Mouse (Mus musculus) intestine, postnatal 0 days (tissue): ENCODE results near the gene Lin28b. TPM values are rescaled to one million over a fixed set of nuclear protein-coding genes. Genes with fewer than 3 reads are reported as not detected.
A peak's percentile ranks its signal among the peaks of the same experiment; 100 is the strongest.

Experiments used
- ATAC-seq: fragments of 200-750 bp; cut with Nextera tagmentation; 2 replicates; pipeline ENCODE4 v1.8.0; 2017; ENCODE audit warnings: mild to moderate bottlenecking, moderate TSS enrichment, moderate library complexity
- H3K27ac ChIP-seq: fragments of 300-500 bp; sonication (generic); 2 replicates; pipeline ENCODE4 v1.5.1; 2014; ENCODE audit warnings: mild to moderate bottlenecking, low read depth, low read length, moderate library complexity
- H3K27me3 ChIP-seq: fragments of 300-500 bp; sonication (generic); replicated peaks from 2 replicates; pipeline ENCODE4 v1.6.1; 2014; ENCODE audit warnings: low read length, mixed read lengths; ENCODE audit not compliant: control insufficient read depth, insufficient read depth
- H3K36me3 ChIP-seq: fragments of 300-500 bp; sonication (generic); 2 replicates; pipeline ENCODE4 v1.6.1; 2014; ENCODE audit warnings: mild to moderate bottlenecking, moderate library complexity; ENCODE audit not compliant: control insufficient read depth, insufficient read depth
- H3K4me1 ChIP-seq: fragments of 300-500 bp; sonication (generic); replicated peaks from 2 replicates; pipeline ENCODE4 v1.6.1; 2014; ENCODE audit warnings: antibody characterized with exemption, low read length, mixed read lengths; ENCODE audit not compliant: control insufficient read depth, insufficient read depth
- H3K4me2 ChIP-seq: fragments of 300-500 bp; sonication (generic); replicated peaks from 2 replicates; pipeline ENCODE4 v1.6.1; 2014; ENCODE audit warnings: low read depth, mild to moderate bottlenecking, moderate library complexity
- H3K4me3 ChIP-seq: fragments of 300-500 bp; sonication (generic); 2 replicates; pipeline ENCODE4 v1.5.1; 2014; ENCODE audit warnings: low read depth, low read length
- H3K9ac ChIP-seq: fragments of 300-500 bp; sonication (generic); 2 replicates; pipeline ENCODE4 v1.6.1; 2014; ENCODE audit warnings: mild to moderate bottlenecking, low read depth, low read length
- H3K9me3 ChIP-seq: fragments of 300-500 bp; sonication (generic); 2 replicates; pipeline ENCODE4 v1.6.1; 2016; ENCODE audit warnings: mixed run types; ENCODE audit not compliant: control insufficient read depth
- CTCF ChIP-seq: sonication (generic); IDR thresholded peaks from 2 replicates; pipeline ENCODE4 v1.5.1; 2016; ENCODE audit warnings: low read depth, mild to moderate bottlenecking, control low read depth, antibody characterized with exemption, moderate library complexity
- WGBS: fragments of 180-500 bp; shearing (Covaris S2); extraction: QIAGEN DNeasy Blood & Tissue Kit; methylation state at CpG from one replicate; pipeline ENCODE4 v1.1.7; 2014; 5-methylcytosine and 5-hydroxymethylcytosine counted together
- polyA plus RNA-seq: library from polyadenylated mRNA; unstranded; fragments of >200 nt; fragmentation: Nextera tagmentation; extraction: Ambion mirVana; gene quantifications from 2 replicates; pipeline ENCODE4 v1.2.1, GENCODE M21; 2015

The Lin28b gene
- polyA plus RNA-seq, 1 experiment from 2014 or later, result 0.12 TPM

GRCm38 (mm10) chr10:45422372-45422771 lies 63.8 kb downstream of the Lin28b start:
- 65% methylated on average over 1 of the region's 1 CpGs for WGBS
- H3K27ac ChIP-seq, result no peak overlapping the region
- ATAC-seq, result 0 out of 2 replicates have a peak, but pooled peaks have one; percentile 19

GRCm38 (mm10) chr10:45412144-45412543 lies 74.1 kb downstream of the Lin28b start:
- H3K36me3 ChIP-seq, result no peaks in the 10 kb centered on the region
- no peaks in the 10 kb centered on the region for H3K9me3 ChIP-seq
- WGBS, result 81% methylated on average over 5 of the region's 5 CpGs
- H3K27ac ChIP-seq, result no peak overlapping the region
- H3K9ac ChIP-seq, result no peak overlapping the region
- H3K4me1 ChIP-seq, result no peaks in the 10 kb centered on the region
- H3K4me2 ChIP-seq, result no peak overlapping the region
- TF ChIP-seq CTCF, result no peak
- H3K4me3 ChIP-seq, result no peak overlapping the region
- no peak for ATAC-seq
- no peaks in the 10 kb centered on the region for H3K27me3 ChIP-seq

More at GRCm38 (mm10) chr10:45422372-45422771, 63.8 kb downstream of the Lin28b start:
- Histone ChIP-seq H3K27me3 (no peaks in the 10 kb centered on the region), H3K4me3 (no peak overlapping the region), H3K4me1 (no peaks in the 10 kb centered on the region), H3K4me2 (no peak overlapping the region), H3K9ac (no peak overlapping the region), H3K36me3 (no peaks in the 10 kb centered on the region), H3K9me3 (no peaks in the 10 kb centered on the region)
- TF ChIP-seq CTCF, result no peak

DNA sequence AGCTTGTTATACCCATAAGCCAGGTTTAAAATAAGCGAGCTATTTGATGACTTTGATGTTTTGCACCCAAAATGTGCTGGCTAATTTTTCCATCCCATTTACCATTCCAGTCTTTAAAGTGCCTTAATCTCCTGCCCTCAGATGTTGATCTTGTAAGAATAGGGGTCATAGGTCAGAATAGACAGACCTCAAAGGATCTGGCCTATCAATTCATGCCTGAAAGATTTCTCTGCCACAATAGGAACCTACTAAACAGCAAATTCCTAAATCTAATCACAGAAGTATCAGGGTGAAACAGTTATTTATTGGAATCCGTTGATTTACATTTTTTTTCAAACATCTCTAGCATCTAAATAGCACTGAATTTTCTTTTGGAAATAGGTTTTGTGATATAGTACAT lies 74.5 kb downstream of the Lin28b start:
- WGBS, result 70% methylated on average over 2 of the region's 2 CpGs
- H3K27me3 ChIP-seq, result no peaks in the 10 kb centered on the region
- no peaks in the 10 kb centered on the region for H3K9me3 ChIP-seq
- H3K4me3 ChIP-seq, result no peak overlapping the region
- no peak overlapping the region for H3K9ac ChIP-seq
- no peaks in the 10 kb centered on the region for H3K4me1 ChIP-seq
- H3K4me2 ChIP-seq, result no peak overlapping the region
- H3K27ac ChIP-seq, result no peak overlapping the region
- ATAC-seq, result no peak
- no peaks in the 10 kb centered on the region for H3K36me3 ChIP-seq
- TF ChIP-seq CTCF, result no peak

GRCm38 (mm10) chr10:45410624-45411341 lies 75.4 kb downstream of the Lin28b start:
- ATAC-seq, result no peak
- Histone ChIP-seq H3K9ac (no peak overlapping the region), H3K27me3 (no peaks in the 10 kb centered on the region), H3K4me1 (no peaks in the 10 kb centered on the region), H3K27ac (no peak overlapping the region), H3K4me3 (no peak overlapping the region), H3K9me3 (no peaks in the 10 kb centered on the region), H3K4me2 (no peak overlapping the region), H3K36me3 (no peaks in the 10 kb centered on the region)
- WGBS, result 67% methylated on average over 10 of the region's 10 CpGs
- TF ChIP-seq CTCF, result no peak

GRCm38 (mm10) chr10:45399702-45400243 lies 86.4 kb downstream of the Lin28b start:
- no peak overlapping the region for H3K4me3 ChIP-seq
- H3K36me3 ChIP-seq, result no peaks in the 10 kb centered on the region
- 81% methylated on average over 7 of the region's 7 CpGs for WGBS
- no peaks in the 10 kb centered on the region for H3K27me3 ChIP-seq
- no peak overlapping the region for H3K27ac ChIP-seq
- no peak for ATAC-seq
- no peak overlapping the region for H3K4me2 ChIP-seq
- no peak overlapping the region for H3K9ac ChIP-seq
- no peaks in the 10 kb centered on the region for H3K9me3 ChIP-seq
- TF ChIP-seq CTCF, result no peak
- no peaks in the 10 kb centered on the region for H3K4me1 ChIP-seq

- H3K4me2 ChIP-seq, result no peak overlapping the region
- H3K27ac ChIP-seq, result no peak overlapping the region
- H3K4me3 ChIP-seq, result no peak overlapping the region
- no peaks in the 10 kb centered on the region for H3K9me3 ChIP-seq
- WGBS, result 81% methylated on average over 1 of the region's 1 CpGs
- no peaks in the 10 kb centered on the region for H3K36me3 ChIP-seq
- H3K4me1 ChIP-seq, result no peaks in the 10 kb centered on the region
- no peak for TF ChIP-seq CTCF
- no peak overlapping the region for H3K9ac ChIP-seq
- no peak for ATAC-seq
- no peaks in the 10 kb centered on the region for H3K27me3 ChIP-seq
Observed at GRCm38 (mm10) chr10:45398211-45398610, 88.0 kb downstream of the Lin28b start.
